Mouse (Mus musculus) right cerebral cortex, postnatal 14 days (tissue): ENCODE data around the gene Rtkn2.

Source experiments
- DNase-seq: peaks from one replicate; pipeline ENCODE4 v3.0.0; 2022

Rtkn2 gene

DNA sequence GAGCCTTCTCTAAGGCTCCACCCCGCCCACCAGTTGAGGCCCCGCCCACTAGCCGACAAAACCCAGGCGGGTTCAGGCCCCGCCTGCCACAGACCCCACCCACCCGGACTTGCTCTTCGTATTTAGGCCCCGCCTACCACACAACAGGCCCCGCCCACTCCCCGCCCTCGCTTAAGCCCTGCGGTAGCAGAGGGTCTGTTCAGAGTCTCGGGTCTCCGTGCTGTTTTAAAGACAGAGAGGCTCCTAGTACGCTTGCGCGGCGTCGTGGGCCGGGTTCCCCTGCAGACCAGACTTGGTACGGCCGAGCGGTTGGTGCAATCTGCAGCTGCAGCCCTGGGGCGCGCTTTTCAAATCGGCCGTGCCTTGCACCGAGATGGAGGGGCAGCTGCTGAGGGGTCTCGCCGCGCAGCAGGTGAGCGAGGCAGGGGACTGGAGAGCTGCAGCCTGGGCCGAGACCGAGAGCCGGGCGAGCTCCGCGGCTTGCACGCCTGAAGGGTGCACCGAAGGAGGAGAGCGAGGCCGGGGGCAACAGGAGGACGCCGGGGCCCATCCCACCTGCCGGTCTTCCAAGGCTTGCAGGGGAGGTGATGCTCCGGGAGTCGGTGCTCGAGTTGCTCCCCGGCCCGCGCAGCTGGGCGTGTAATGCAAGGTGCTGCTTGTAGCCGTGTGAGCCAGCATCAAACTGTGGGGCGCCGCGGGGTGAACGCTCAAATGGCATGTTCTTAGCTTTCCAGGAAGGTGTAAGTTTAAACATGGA lies at the start of gene Rtkn2:
Rtkn2 (plus strand) TSS at position 170 of the 757 bp plus-strand sequence.
- peak; percentile 92 for DNase-seq

DNA sequence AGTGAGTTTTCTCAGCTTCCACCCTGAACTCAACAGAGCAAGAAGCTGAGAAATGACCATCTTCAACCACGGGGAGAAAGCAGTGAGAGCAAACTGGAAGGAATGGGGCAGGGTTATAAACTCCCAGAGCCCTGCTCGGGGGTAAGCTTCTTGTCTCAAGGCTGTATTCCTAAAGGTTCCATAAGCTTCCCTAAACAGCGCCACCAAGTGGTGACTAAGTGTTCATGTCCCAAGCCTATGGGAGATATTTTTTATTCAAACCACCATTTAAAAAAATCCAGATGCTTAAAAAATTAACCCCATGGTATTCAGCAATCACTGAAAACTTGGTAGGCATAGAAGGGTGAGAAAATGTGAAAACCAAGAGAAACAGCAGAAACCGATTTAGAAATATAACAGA lies 48.0 kb upstream of the Rtkn2 start:
- DNase-seq, result no peak

DNA sequence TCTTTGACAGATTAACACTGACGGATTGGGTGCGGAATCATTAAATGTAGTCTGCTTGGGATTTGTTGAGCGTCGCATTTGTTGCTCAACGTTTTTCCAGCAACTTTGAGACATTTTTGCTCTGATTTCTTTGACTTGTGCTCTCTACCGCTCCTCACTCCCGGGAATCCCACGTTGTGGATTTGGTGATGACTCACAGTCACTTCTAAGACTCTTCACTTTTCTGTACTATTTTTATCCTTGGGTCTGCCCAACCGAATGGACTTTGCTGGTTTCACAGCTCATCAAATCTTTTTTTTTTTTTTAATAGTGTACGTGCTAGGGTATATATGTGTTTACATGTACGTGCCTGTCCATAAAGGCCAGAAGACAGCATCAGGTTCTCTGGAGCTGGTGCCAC lies 46.6 kb upstream of the Rtkn2 start:
- no peak for DNase-seq

DNA sequence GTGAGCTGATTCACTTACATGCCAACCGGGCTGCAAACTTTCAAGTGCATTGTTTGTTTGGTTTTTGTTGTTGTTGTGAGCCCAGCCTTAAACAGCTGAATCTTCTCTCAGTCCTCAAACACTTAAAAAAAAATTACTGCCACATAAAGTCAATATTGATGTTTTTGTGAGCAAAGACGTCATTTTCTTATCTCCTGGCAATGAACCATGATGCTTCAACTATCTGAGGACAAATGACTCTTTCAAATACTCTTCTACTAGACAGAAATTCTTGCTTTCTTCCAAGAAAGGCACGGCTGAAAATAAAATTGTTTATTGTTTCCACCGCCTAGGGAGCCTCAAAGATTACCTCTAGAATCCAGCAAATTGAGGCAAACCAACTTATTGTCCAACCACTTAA lies 42.4 kb upstream of the Rtkn2 start:
- DNase-seq, result no peak

DNA sequence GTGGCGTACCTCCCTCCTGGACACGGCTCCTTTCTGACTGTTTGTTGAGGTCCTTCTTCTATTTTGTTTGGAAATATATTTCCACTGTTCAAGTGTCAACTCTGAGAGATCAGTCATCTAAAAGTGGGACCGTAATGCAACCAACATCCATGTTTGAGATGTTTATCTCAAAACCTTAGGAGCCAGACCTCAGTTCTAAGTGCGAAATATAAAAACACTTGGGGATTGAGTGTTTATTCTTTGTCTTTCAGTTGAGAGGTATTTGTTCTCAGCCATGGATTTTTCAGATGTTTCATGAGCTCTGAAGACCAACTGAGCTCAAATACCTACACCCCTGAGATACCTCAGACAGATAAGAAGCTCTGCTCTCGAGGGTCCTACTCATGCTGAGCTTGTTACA lies 41.6 kb upstream of the Rtkn2 start:
- DNase-seq, result no peak

DNA sequence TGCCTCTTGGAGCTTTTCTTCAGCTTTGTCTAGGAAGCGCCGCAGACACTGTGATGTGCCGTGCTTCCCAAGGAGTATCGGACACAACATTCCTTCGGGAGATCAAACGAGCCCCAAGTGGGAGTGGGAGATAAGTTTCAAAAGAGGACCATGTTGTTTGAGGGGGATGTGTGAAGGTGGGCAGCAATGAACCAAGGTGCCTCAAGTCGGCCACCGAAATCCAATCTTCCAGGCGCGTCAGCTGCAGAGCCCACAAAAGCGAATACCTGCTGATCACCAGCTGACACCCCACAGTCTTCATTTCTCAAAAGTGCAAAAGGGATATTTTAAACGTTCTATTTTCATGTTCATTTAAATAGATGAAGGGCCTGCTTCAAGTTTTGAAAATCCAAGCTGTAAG lies 39.8 kb upstream of the Rtkn2 start:
- no peak for DNase-seq

DNA sequence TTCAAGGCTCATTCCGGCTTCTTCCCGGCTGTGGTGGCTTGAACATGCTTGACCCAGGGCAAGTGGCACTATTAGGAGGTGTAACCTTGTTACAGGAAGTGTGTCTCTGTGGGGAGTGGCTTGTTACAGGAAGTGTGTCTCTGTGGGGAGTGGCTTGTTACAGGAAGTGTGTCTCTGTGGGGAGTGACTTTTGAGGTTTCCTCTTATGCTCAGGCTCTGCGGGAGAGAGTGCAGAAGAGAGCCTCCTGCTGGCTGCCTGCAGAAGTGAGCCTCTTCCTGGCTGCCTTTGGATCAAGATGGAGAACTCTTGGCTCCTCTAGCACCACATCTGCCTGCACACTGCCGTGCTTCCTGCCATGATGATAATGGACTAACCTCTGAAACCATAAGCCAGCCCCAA lies 35.9 kb upstream of the Rtkn2 start:
- no peak for DNase-seq

DNA sequence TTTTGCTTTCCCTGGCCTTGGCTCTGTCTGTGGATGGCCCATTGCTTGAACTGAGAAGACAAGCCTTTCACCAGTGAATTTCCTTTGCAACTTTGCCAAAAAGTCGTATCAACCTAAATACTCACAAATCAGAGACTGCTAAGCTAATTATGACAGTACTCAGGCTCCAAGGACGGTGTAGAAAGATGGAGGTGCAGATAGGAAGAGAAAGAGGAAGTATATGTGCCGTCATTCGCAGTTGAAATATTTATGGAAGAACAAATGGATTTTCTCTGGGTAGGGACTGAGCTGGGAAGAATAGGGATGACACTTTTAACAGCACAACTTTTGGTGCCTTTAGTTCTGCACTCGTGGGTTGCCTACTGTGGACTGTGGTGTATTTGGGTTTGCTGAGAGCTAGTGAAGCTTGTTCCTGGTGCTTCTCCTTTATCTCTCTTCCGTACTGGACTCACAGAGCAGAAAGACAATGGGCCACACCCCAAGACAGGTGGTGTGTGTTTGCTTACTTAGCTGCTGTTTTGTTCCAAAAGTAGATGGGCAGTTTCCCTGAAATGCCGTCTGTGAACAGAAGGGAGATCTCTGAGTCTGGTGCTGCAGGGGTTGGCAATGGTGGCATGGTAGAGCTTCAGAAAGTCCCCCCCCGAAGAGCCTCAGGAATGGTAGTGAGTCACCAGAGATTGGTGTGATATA lies 29.2 kb upstream of the Rtkn2 start:
- no peak for DNase-seq

DNA sequence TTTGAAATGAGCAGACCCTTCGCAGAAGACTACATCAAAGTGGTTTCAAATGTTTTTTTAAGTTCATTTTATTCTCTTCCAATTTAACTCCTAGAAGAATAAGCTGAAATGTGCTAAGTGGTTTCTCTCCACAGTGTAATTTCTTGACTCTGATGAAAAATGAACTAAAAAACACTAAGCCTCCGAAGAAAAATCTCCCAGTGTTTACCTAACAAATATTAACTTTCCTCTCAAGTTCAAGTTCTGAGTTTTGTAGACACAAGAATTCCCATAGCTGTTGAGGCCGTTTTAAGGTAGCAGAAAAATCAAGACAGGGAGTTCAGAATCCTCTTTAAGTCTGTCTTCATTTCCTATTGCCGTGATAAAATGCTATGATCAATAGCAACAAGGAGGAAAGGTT lies 27.7 kb upstream of the Rtkn2 start:
- no peak for DNase-seq

DNA sequence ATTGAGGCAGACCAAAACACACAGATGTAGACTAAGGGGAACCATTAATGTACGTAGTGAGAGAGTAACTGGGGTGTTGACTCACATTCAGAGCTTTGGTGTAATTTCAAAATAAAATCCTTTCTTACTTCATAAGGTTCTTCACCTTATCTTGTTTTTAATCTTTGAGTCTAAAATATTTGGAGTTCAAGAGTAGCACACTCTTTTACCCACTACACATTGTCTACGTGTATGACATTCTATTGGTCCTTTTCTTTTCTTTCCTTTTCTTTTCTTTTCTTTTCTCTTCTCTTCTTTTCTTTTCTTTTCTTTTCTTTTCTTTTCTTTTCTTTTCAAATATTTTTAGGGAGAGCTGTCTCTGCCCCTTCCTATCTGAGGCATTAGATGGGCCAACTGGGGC lies 23.4 kb upstream of the Rtkn2 start:
- no peak for DNase-seq

DNA sequence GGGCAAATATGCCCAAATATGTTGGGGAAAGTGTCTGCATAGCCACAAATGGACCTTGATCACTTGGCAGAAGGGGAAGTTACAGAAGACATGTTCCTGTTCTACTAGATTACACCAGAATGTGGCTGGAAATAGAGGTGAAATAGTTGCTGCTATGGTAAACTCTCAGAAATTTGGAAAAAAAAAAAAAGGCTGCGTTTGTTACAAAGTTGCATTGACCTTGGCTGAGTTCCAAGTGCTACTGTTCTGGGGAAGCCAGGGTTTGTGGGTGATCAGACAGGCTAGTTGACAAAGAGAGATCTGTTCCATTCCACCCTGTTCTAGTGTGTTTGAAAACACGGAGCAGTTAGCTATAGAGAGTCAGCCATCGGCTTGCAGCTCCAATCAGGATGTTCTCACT lies 19.4 kb upstream of the Rtkn2 start:
- no peak for DNase-seq

DNA sequence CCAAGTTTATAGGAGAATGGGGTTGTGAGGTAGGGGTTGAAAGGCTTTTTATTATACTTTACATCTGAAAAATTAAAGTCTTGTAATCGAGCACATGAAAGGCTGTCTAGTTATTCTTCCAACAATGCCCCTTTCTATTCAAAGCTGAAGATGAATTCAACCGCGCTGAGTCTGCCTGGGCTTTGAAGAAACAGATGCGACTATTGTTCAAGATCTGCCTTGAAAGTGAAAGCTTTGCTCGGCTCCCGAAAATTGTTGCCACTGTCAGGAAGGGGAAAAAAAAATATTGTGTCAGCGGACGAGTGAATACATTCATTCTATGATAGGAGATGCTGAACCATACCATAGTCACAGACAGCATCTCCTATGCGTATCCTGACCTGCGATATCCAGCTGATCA lies 16.9 kb upstream of the Rtkn2 start:
- no peak for DNase-seq

DNA sequence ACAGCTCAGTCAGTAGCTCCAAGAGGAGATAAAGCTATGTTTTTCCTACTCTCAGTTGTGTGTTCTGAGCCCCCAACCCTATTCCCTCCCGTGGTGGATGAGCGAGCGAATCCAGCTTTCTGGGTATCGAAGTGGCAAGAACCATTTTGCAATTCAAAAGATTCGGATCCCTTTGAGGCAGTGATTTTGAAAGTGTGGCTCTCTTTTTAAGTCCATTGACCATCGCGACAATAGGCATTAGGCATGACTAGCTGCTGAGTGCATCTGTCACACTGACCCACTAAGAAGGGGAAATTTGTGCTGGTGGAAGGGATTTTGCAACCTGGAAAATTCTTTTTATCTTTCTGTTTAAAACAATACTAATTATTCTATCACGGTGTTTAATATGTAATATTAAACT lies 15.3 kb upstream of the Rtkn2 start:
- no peak for DNase-seq

DNA sequence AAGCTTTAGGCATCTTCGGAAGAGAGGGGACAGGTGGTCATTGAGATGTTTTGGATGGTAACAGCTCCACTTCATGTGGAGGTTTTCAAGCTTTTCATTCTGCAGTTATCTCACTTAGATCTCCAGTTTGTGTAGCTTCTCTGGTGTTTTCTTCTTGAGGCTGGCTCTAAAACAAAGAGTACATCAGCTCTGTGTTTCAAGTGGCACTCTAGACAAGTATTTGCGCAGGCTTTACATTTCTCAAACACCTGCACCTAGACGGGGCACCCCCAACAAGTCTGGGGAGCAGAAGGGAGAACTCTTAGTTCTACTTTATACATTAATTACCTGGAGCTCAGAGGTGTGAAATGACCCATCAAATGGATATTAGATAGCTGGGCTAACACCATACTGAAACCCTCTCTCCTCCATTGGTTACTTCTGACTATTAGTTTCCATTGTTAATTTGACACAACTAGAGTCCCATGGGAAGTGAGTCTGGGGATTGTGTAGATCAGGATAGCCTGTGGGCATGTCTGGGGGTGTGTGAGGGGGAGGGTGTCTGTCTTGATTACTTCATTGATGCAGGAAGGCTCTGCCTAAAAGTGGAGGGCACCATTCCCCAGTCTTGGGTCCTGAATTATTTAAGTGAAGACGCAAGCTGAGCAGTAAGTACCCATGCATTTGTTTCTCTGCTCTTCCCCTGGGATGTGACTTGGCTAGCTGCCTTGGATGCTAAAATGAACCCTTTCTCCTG lies 14.0 kb upstream of the Rtkn2 start:
- DNase-seq, result no peak

DNA sequence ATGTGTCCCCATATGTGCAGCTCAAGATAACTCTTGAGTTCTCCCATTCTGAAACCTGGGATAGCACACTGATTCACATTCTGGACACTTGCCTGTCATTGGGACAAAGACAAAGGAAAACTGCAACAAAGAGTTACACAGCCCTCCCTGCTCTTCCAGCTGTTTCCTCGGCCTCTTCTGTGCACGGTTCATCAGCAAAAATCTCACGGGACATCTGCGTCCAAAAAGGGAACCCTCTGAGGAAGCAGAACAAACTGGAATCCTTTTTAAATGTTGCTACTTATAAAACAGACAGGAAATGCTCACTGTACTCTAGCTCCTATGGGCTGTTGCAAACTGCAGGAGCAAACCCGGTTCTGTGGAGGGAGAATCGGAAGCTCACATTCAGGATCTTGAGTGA lies 13.3 kb upstream of the Rtkn2 start:
- no peak for DNase-seq

DNA sequence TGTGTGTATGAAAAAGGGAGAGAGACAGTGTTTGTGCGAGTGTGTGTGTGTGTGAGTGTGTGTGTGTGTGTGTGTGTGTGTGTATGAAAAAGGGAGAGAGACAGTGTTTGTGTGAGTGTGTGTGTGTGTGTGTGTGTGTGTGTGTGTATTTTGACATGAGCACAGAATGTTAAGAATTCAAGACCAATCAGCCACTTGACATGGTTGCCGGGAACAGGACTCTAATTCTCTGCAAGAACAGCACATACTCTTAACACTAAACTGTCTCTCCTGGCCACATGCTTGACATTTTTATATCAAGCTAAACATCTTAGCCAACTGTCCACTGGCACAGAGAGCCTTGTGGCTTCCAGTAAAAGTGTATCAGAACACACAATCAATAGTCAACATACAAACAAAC lies 12.4 kb upstream of the Rtkn2 start:
- no peak for DNase-seq

DNA sequence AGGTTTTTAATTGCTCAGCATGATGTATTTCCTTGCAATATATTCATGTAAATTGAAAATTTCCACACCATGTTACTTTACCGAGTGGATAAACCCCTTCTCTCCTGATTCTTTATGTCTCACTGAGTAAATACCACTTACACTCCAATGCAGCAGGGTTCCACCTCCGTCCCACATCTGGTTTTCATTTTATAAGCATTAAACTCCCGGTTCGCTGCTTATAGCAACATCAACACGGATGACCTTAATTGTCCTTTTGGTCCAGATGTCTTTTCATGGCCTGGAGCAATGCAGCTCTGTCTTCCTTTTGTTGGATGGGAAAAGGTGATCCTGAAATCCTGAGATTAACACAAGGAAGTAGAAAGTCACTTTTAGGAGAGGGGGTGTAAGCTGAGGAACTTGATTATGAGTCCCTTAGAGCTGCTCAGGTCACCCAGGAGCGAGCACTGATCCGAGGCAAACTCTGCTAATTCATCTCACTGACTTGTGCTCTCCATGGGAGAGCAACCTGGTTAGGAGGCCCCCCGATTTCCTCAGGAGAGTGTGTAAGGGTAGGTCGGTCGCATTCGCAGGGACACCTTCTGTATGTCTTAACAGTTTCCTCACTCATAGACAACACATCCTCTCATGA lies 8.1 kb upstream of the Rtkn2 start:
- DNase-seq, result no peak

DNA sequence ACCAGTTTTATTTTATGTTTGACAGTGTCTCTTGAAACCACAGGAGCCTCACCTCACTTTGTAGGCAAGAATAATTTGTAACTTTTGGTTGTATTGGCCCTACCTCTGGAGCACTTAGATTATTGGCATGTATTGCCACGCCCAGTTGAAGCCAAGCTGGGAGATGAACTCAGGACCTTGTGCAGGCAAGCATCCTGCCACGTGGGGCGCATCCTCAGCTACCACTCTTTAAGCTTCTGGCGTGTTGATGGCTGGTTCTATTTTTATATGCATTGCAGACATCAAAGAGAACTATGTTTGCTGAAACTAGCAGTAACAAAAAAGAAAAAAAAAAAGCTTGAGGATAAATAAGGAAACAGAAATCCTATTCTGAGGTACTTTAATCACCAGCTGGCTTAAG lies 2.1 kb upstream of the Rtkn2 start:
- no peak for DNase-seq

DNA sequence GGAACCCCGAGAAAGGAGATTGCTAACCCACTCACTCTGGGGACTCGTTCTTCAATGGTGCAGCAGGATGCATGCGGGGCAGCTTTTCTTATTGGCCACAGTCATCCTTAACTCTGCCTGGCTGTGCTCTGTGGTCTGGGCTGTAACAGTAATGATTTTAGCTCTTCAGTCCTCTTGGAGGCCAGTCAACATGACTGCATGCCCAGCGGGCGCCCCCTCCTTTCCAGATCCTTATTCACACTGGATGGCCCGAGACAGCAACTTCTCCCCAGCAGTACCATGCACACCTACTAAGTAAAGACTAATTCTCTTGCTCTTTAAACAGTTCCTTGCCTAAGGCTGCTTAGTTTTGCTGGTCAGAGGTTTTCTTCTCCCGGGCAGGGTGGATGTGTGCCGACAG lies 4.4 kb downstream of the Rtkn2 start:
- no peak for DNase-seq

DNA sequence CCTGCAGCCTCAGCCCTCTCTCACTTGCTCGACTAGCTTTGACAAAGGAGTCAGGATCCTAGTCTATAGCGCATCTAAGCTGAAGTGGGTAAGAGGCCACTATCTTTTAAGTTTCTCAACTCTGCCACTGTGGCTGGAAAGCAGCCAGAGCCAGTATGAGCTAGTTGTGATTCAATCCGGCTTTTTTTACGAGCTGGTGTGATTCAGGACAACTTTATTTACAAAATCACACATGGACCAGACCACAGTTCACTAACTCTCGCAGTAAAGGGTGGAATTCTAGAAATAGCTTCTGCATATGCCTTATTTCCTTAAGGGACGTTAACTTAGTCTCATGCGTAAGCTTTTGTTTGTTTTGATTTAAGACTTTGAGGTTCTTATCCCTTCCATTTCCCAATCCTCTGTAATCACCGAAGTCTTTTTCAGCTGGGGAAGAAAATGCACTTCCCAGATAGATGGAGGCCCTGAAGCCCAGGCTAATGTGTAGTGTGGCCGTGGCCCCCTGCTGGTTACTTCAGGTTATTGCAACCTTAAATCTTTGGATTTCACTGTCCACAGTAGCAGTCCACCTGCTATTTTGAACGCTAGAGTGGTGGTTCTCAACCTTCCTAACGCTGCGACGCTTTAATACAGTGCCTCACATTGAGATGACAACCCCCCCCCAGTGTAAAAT lies 5.0 kb downstream of the Rtkn2 start:
- DNase-seq, result peak; percentile 45

DNA sequence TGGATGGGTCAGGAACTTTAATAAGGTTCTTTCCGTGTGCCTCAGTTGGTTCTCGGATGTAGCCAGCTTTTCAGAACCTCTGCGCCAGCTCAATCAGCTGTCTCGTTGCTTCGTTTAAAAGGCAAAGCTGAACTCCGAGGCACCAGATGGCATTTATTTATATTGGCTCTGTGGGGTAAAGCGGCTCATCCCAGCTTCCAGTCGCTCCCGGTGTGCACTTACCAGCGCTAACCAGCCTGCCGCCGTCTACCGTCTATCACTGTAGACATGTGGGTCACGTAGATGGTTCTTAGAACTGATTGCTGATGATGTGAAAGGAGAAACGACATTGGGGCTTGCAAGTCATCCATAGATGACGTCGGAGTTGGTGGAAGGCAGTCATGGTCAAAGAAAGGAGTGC lies 5.7 kb downstream of the Rtkn2 start:
- no peak for DNase-seq

DNA sequence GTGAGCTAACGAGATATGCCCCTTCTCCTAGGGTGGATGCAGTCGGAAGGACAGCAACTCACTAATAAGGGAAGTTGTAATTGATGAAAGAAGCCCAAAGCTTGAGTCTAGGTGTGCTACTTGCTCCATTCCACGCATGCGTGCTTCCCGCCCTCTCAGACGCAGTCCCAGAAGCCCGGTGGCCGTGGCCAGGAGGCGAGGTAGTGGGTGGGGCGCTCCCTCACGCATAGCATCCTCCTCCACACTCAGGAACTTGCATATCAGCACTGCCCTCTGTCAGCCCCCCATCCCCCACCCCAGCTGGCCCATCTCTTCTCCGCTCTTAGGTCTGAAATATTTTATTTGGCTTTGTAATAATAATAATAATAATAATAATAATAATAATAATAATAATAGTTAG lies 16.0 kb downstream of the Rtkn2 start:
- DNase-seq, result peak; percentile 28

DNA sequence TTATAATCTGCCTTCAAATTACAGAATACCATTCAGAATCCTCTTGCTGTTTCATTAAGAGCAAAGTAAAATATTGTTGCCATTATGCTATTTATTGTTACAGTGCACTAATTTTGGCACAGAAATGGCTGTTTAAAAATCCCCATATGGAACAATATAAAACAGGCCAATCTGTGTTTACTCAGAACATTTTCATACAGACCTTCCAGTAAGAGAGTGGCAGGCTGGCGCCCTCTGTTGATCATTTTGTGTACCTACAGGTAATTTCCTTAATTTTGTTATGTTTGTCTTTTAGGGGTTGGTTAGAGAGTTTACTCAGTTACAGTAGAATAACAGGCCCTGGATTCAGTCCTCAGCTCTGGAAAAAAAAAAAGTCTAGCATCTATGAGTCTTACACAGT lies 16.8 kb downstream of the Rtkn2 start:
- no peak for DNase-seq
